Mouse (Mus musculus) skeletal muscle tissue, adult 2 months (tissue): ENCODE measurements around the gene Nipsnap2.
"Not testable (repeated sequence)": the region's sequence is repeated elsewhere in the genome, so short reads cannot be mapped to it uniquely, and the experiment has no call there.

ENCODE experiments used
- DNase-seq: peaks from one replicate; pipeline ENCODE4 v3.0.0-alpha.2; 2012; ENCODE audit warnings: low read depth, low spot score

Nipsnap2 gene

GRCm38 (mm10) chr5:129724834-129725773, at the start of gene Nipsnap2:
Gene Nipsnap2 (plus strand): TSS chr5:129725063.
- peak; percentile 90 for DNase-seq

- DNase-seq, result not testable (repeated sequence)
These were observed 39.7 kb upstream of the Nipsnap2 start for GRCm38 (mm10) chr5:129685141-129685540.

- DNase-seq, result no peak
These were observed 37.2 kb upstream of the Nipsnap2 start for GRCm38 (mm10) chr5:129687621-129688020.

- DNase-seq, result no peak
These were observed 34.3 kb upstream of the Nipsnap2 start for GRCm38 (mm10) chr5:129690528-129690927.

GRCm38 (mm10) chr5:129700506-129700905, 24.4 kb upstream of the Nipsnap2 start:
- DNase-seq, result no peak

- no peak for DNase-seq
These were observed 23.2 kb upstream of the Nipsnap2 start for GRCm38 (mm10) chr5:129701706-129702105.

- DNase-seq, result no peak
These were observed 21.5 kb upstream of the Nipsnap2 start for GRCm38 (mm10) chr5:129703368-129703767.

GRCm38 (mm10) chr5:129708412-129708811, 16.5 kb upstream of the Nipsnap2 start, which contains the start of gene Sept14:
Gene Sept14 (minus strand): TSS chr5:129708512.
- no peak for DNase-seq

GRCm38 (mm10) chr5:129715326-129715861, 9.5 kb upstream of the Nipsnap2 start, which contains the start of gene Mrps17:
Gene Mrps17 (plus strand): TSS chr5:129715497.
- DNase-seq, result peak; percentile 90

- DNase-seq, result no peak
These were observed 7.8 kb upstream of the Nipsnap2 start for GRCm38 (mm10) chr5:129717016-129717415.

GRCm38 (mm10) chr5:129720176-129720575, 4.7 kb upstream of the Nipsnap2 start:
- DNase-seq, result no peak

GRCm38 (mm10) chr5:129724268-129724667, 595 bp upstream of the Nipsnap2 start:
- no peak for DNase-seq

GRCm38 (mm10) chr5:129725774-129726392, 1.0 kb downstream of the Nipsnap2 start:
- no peak for DNase-seq

GRCm38 (mm10) chr5:129726784-129727183, 1.9 kb downstream of the Nipsnap2 start:
- no peak for DNase-seq

- no peak for DNase-seq
These were observed 4.4 kb downstream of the Nipsnap2 start for GRCm38 (mm10) chr5:129729286-129729685.

- DNase-seq, result peak; percentile 83
These were observed 5.5 kb downstream of the Nipsnap2 start for GRCm38 (mm10) chr5:129730344-129730743.

GRCm38 (mm10) chr5:129731021-129731420, 6.2 kb downstream of the Nipsnap2 start:
- peak; percentile 71 for DNase-seq

- DNase-seq, result no peak
These were observed 16.1 kb downstream of the Nipsnap2 start for GRCm38 (mm10) chr5:129740976-129741375.

GRCm38 (mm10) chr5:129742903-129743488, 18.1 kb downstream of the Nipsnap2 start:
- no peak for DNase-seq

GRCm38 (mm10) chr5:129744050-129744449, 19.2 kb downstream of the Nipsnap2 start:
- DNase-seq, result no peak

- no peak for DNase-seq
These were observed 32.0 kb downstream of the Nipsnap2 start for GRCm38 (mm10) chr5:129756886-129757285.
